Mouse (Mus musculus) CH12.LX (cell line): ENCODE data around the gene Khdc1a.

ENCODE experiments used
- CTCF ChIP-seq, 2 experiments: IDR thresholded peaks in 1 of 2; conservative IDR thresholded peaks in 1 of 2; 2 replicates each; pipeline ENCODE4 v1.5.1; 2011 to 2012; ENCODE audit warnings: low read depth in 2 of 2, low read length in 2 of 2, improper control_type of control experiment in 1 of 2, inconsistent platforms in 1 of 2, mild to moderate bottlenecking in 1 of 2, moderate library complexity in 1 of 2
- KAT2A ChIP-seq: IDR thresholded peaks from 2 replicates; pipeline ENCODE4 v1.6.1; 2012; ENCODE audit warnings: low read length, improper control_type of control experiment, inconsistent platforms; ENCODE audit not compliant: insufficient replicate concordance
- MAFK ChIP-seq: IDR thresholded peaks from 2 replicates; pipeline ENCODE4 v1.6.1; 2011; ENCODE audit warnings: low read length, improper control_type of control experiment; ENCODE audit not compliant: insufficient replicate concordance
- POLR2A ChIP-seq: IDR thresholded peaks from 2 replicates; pipeline ENCODE4 v1.6.1; 2011; ENCODE audit warnings: low read depth, mild to moderate bottlenecking, improper control_type of control experiment, low read length
- POLR2AphosphoS2 ChIP-seq: IDR thresholded peaks from 2 replicates; pipeline ENCODE4 v1.6.1; 2011; ENCODE audit warnings: low read depth, low read length, improper control_type of control experiment
- TBP ChIP-seq: conservative IDR thresholded peaks from 2 replicates; pipeline ENCODE4 v1.6.1; 2011; ENCODE audit warnings: low read depth, low read length, improper control_type of control experiment
- USF2 ChIP-seq: conservative IDR thresholded peaks from 2 replicates; pipeline ENCODE4 v1.6.1; 2011; ENCODE audit warnings: low read depth, low read length, improper control_type of control experiment

GRCm38 (mm10) chr1:21315756-21316155 is 33.7 kb upstream of the Khdc1a start:
- TF ChIP-seq KAT2A (no peak), USF2 (no peak), POLR2A (no peak), MAFK (no peak), POLR2AphosphoS2 (no peak), CTCF (conservative IDR thresholded peaks at IDR 0.05 in 1 of 2, IDR thresholded peaks at IDR 0.05 in 1 of 2; ENCODE audit: low read depth in 2 of 2, low read length in 2 of 2) (no peak), TBP (no peak)
